Mouse (Mus musculus) layer of hippocampus, adult 2 months (tissue): Measurements from ENCODE around the gene Gpr119. TPM values are rescaled to one million over a fixed set of nuclear protein-coding genes. Genes with fewer than 3 reads are reported as not detected.
A peak's percentile ranks its signal among the peaks of the same experiment; 100 is the strongest.

Experiments used
- DNase-seq, 2 experiments: peaks; one replicate each; pipeline ENCODE4 v3.0.0; 2022; ENCODE audit warnings: low spot score in 2 of 2
- H3K27ac ChIP-seq: fragments of 200-600 bp; 2 replicates; pipeline ENCODE4 v1.8.1; 2022
- H3K4me3 ChIP-seq: fragments of 200-600 bp; 2 replicates; pipeline ENCODE4 v1.8.1; 2022; ENCODE audit warnings: mild to moderate bottlenecking
- CTCF ChIP-seq: fragments of 200-600 bp; conservative IDR thresholded peaks from 2 replicates; pipeline ENCODE4 v1.8.1; 2022; ENCODE audit warnings: antibody characterized with exemption, mild to moderate bottlenecking, moderate library complexity
- long read RNA-seq, 2 experiments: library from polyadenylated mRNA; stranded (forward); transcript quantifications; one replicate each; pipeline ENCODE4 v2.0.0; 2021; ENCODE audit warnings: borderline mapping rate in 2 of 2
- total RNA-seq, 2 experiments: library from RNA; stranded (reverse); gene quantifications; 2 replicates each; pipeline ENCODE4 v1.2.3; 2021

Gene Gpr119
- total RNA-seq, result not detected
- long read RNA-seq, experiment 1, partial matches to known transcripts, result 0 of 3 reads
- long read RNA-seq, experiment 1, other reads (novel, unspliced or antisense), result 3 of 3 reads
- long read RNA-seq, experiment 2, partial matches to known transcripts, result 0 of 2 reads
- long read RNA-seq, experiment 2, other reads (novel, unspliced or antisense), result 2 of 2 reads

GRCm38 (mm10) chrX:48674171-48674570 is at the start of gene Gpr119:
TSS of gene Gpr119 (minus strand) at chrX:48674478.
- no peak for DNase-seq
- no peak within 1 kb of the TSS for H3K27ac ChIP-seq
- no peak for TF ChIP-seq CTCF
- no peak within 1 kb of the TSS for H3K4me3 ChIP-seq

- H3K27ac ChIP-seq, result no peak overlapping the region
Measured at GRCm38 (mm10) chrX:48712846-48713245, 38.6 kb upstream of the Gpr119 start.

GRCm38 (mm10) chrX:48709701-48710100 is 35.4 kb upstream of the Gpr119 start:
- no peak for TF ChIP-seq CTCF
- no peak overlapping the region for H3K4me3 ChIP-seq
- no peak for DNase-seq
- no peak overlapping the region for H3K27ac ChIP-seq

More at GRCm38 (mm10) chrX:48712846-48713245, 38.6 kb upstream of the Gpr119 start:
- no peak overlapping the region for H3K4me3 ChIP-seq
- no peak for DNase-seq
- TF ChIP-seq CTCF, result no peak

GRCm38 (mm10) chrX:48694864-48695371 is 20.6 kb upstream of the Gpr119 start, which contains the start of gene Rbmx2:
TSS of gene Rbmx2 (plus strand) at chrX:48695004.
- no peak for TF ChIP-seq CTCF
- H3K27ac ChIP-seq, result peak within 1 kb of the TSS; percentile 68; the same call in 1 of the 2 replicates
- DNase-seq, result peak; percentile 89 to 90
- peak within 1 kb of the TSS; percentile 68 for H3K4me3 ChIP-seq

- peak overlapping the region; percentile 68; the same call in 1 of the 2 replicates for H3K27ac ChIP-seq
- TF ChIP-seq CTCF, result no peak
- DNase-seq, result no peak
- peak overlapping the region; percentile 68 for H3K4me3 ChIP-seq
Measured at GRCm38 (mm10) chrX:48694460-48694859, 20.2 kb upstream of the Gpr119 start.

- DNase-seq, result no peak
- no peak overlapping the region for H3K27ac ChIP-seq
- TF ChIP-seq CTCF, result no peak
- no peak overlapping the region for H3K4me3 ChIP-seq
Measured at GRCm38 (mm10) chrX:48683857-48684256, 9.6 kb upstream of the Gpr119 start.

- DNase-seq, result peak; percentile 18 to 25
Measured at GRCm38 (mm10) chrX:48683451-48683850, 9.2 kb upstream of the Gpr119 start.

GRCm38 (mm10) chrX:48671714-48672113 is 2.6 kb downstream of the Gpr119 start:
- no peak for DNase-seq
- no peak for TF ChIP-seq CTCF
- Histone ChIP-seq H3K4me3 (no peak overlapping the region), H3K27ac (no peak overlapping the region)

More at GRCm38 (mm10) chrX:48683451-48683850, 9.2 kb upstream of the Gpr119 start:
- peak; percentile 80 for TF ChIP-seq CTCF
- H3K4me3 ChIP-seq, result no peak overlapping the region
- no peak overlapping the region for H3K27ac ChIP-seq

GRCm38 (mm10) chrX:48669588-48669987 is 4.7 kb downstream of the Gpr119 start:
- DNase-seq, result no peak
- peak; percentile 21 for TF ChIP-seq CTCF
- H3K4me3 ChIP-seq, result no peak overlapping the region
- H3K27ac ChIP-seq, result no peak overlapping the region

- no peak; the same call in 1 of the 2 replicates for TF ChIP-seq CTCF
Measured at GRCm38 (mm10) chrX:48666807-48667206, 7.5 kb downstream of the Gpr119 start.

GRCm38 (mm10) chrX:48644122-48644521 is 30.2 kb downstream of the Gpr119 start:
- Histone ChIP-seq H3K27ac (no peak overlapping the region), H3K4me3 (no peak overlapping the region)
- TF ChIP-seq CTCF, result peak; percentile 75
- DNase-seq, result peak in 1 of 2 experiments; percentile 33

More at GRCm38 (mm10) chrX:48666807-48667206, 7.5 kb downstream of the Gpr119 start:
- Histone ChIP-seq H3K27ac (no peak overlapping the region), H3K4me3 (no peak overlapping the region)
- no peak for DNase-seq

- H3K4me3 ChIP-seq, result no peak overlapping the region
- no peak overlapping the region for H3K27ac ChIP-seq
- DNase-seq, result no peak
- TF ChIP-seq CTCF, result peak; percentile 61
Measured at GRCm38 (mm10) chrX:48637032-48637431, 37.2 kb downstream of the Gpr119 start.

- Histone ChIP-seq H3K4me3 (peak overlapping the region; percentile 73), H3K27ac (peak overlapping the region; percentile 92)
- no peak for TF ChIP-seq CTCF
- no peak for DNase-seq
Measured at GRCm38 (mm10) chrX:48624054-48624420, 50.2 kb downstream of the Gpr119 start.
